8 mouse cellular contexts compared by ENCODE assay signal in the genomic region with DNA sequence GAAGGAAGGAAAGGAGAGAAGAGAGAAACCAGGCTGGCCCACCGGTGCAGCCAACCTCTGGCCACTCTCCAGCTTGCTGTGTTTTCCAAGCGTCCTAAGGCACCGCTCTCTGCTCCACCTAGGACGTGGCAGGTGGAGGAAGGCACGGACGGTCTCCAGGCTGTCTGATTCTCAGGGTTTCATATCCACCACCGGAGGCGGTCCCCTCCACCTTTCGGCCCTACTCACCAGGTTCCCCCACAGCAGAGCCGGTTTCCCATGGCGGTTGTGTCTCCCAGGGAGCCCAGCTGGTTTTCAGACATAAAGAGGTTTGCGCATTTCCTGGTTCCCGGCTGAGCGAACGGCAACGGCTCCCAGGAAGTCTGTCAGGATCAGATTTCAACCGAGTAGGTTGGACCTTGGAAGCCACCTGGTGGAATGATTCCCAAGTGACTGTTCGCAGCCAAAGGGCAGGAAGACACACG. TPM values are rescaled to one million over a fixed set of nuclear protein-coding genes. Genes with fewer than 3 reads are reported as not detected.
DNase-seq lines count a peak whose midpoint lies in the region; ATAC-seq lines count a peak whose summit lies in the region.

2310030G06Rik (minus strand) TSS at position 323 of the 464 bp plus-strand sequence.

- H3K4me3 ChIP-seq in heart, embryonic 12.5 days = peak within 1 kb of the TSS; percentile 56

- no peaks in the 10 kb centered on the region for H3K27me3 ChIP-seq in heart, embryonic 12.5 days (replicated peaks)

- peak within 1 kb of the TSS; percentile 75 for H3K27ac ChIP-seq in heart, embryonic 12.5 days (ENCODE audit: poor library complexity, severe bottlenecking)

- H3K36me3 ChIP-seq in heart, embryonic 12.5 days = no peaks in the 10 kb centered on the region

- 2% methylated on average over 19 of the region's 19 CpGs for WGBS in heart, embryonic 12.5 days

- H3K4me2 ChIP-seq in heart, embryonic 12.5 days = peak within 1 kb of the TSS; percentile 81

- DNase-seq in cerebellum, postnatal 4 days (ENCODE audit: low spot score in 2 of 2) = no peak
- peak; percentile 28 to 37 for DNase-seq in adrenal gland, postnatal 36 days
- DNase-seq in kidney, postnatal 25 days = peak; percentile 79 to 89
- no peak for DNase-seq in adipocyte (ENCODE audit: low spot score)
- no peak for DNase-seq in spleen, postnatal 36 days (ENCODE audit: low spot score in 2 of 2)

- no peaks in the 10 kb centered on the region for H3K9me3 ChIP-seq in heart, embryonic 12.5 days (replicated peaks)

- peak within 1 kb of the TSS; percentile 78 for H3K9ac ChIP-seq in heart, embryonic 12.5 days

- ATAC-seq in cerebellum, adult (ENCODE audit: insufficient number of reproducible peaks, low FRiP score, low TSS enrichment) = peak; percentile 49; the same call in 1 of the 2 replicates
- no peak for ATAC-seq in heart, embryonic 12.5 days (ENCODE audit: insufficient number of reproducible peaks, low FRiP score)
- ATAC-seq in megakaryocyte progenitor cell, adult 5-6 weeks (replicated peaks; ENCODE audit: poor library complexity) = peak; percentile 29; the same call in 1 of the 2 replicates

- peaks cover 33% of the 10 kb centered on the region for H3K4me1 ChIP-seq in heart, embryonic 12.5 days (replicated peaks)

RNA-seq across cellular contexts. Expression of gene 2310030G06Rik, which starts in this region (rescaled TPM):
- total RNA-seq in adrenal gland, postnatal 36 days (2021) = 1 to 10 TPM; 3.5 to 4.6 TPM
- 9.5 and 13.2 TPM in 2 replicates for polyA plus RNA-seq in heart, embryonic 12.5 days (2016; fragmentation: Nextera tagmentation; extraction: Ambion mirVana)
- 0.64 TPM in 1 of 2 replicates, not detected in the other for total RNA-seq in megakaryocyte progenitor cell, adult 5-6 weeks (2015)
- total RNA-seq in megakaryocyte progenitor cell, adult 5-6 weeks (2017) = 0.71 TPM in 1 of 2 replicates, not detected in the other

Comparison
In these comparisons a context has a peak if more than half of its experiments do, and no peak if none do; other contexts are left out.
1. Peak in ATAC-seq in megakaryocyte progenitor cell, adult 5-6 weeks; RNA of the gene not detected or under 1 TPM.
2. DNase-seq: peak in adrenal gland, postnatal 36 days (2 of 2) and kidney, postnatal 25 days (2 of 2); none in cerebellum, postnatal 4 days (0 of 2), adipocyte (single experiment) and spleen, postnatal 36 days (0 of 2).